Mouse (Mus musculus): ENCODE data around the gene Sim2. TPM values are rescaled to one million over a fixed set of nuclear protein-coding genes. Genes with fewer than 3 reads are reported as not detected.

Sim2 gene
- total RNA-seq, 1 experiment from 2014 or later = not detected

GRCm38 (mm10) chr16:94168655-94169545 is 84.2 kb downstream of the Sim2 start:
- DNase-seq = no peak

- no peak for DNase-seq
Observed at GRCm38 (mm10) chr16:94170218-94170617, 85.5 kb downstream of the Sim2 start.

GRCm38 (mm10) chr16:94173361-94173760 is 88.6 kb downstream of the Sim2 start:
- DNase-seq = no peak

GRCm38 (mm10) chr16:94175366-94175986 is 90.7 kb downstream of the Sim2 start:
- DNase-seq = no peak

Small RNA genes lying within 50 kb of the gene (microRNA-seq; reads per million reads assigned to microRNA genes)
- 0 reads per million in 2 experiments for gene Gm23062

Other genes with a start within 250 kb of the Sim2 start
- 9.3 and 11.1 TPM in 2 replicates for gene Chaf1b, start 201.0 kb upstream of the Sim2 start, total RNA-seq (2021)
- 2.4 TPM in 1 of 2 replicates, not detected in the other for gene Cldn14, start 76.1 kb upstream of the Sim2 start, total RNA-seq (2021)
- 11.6 and 12.8 TPM in 2 replicates for gene Hlcs, start 228.6 kb downstream of the Sim2 start, total RNA-seq (2021)
- 4.4 and 5.0 TPM in 2 replicates for gene Ripply3, start 243.5 kb downstream of the Sim2 start, total RNA-seq (2021)

Measured in adrenal gland, postnatal 14 days (tissue).